Mouse (Mus musculus) heart, adult 9 months (tissue): ENCODE data around the gene Trarg1.
A peak's percentile ranks its signal among the peaks of the same experiment; 100 is the strongest.
"Not testable (repeated sequence)": the region's sequence is repeated elsewhere in the genome, so short reads cannot be mapped to it uniquely, and the experiment has no call there.

Experiments
- DNase-seq, 2 experiments: peaks; one replicate each; pipeline ENCODE4 v3.0.0; 2022; ENCODE audit warnings: low spot score in 2 of 2

Gene Trarg1

DNA sequence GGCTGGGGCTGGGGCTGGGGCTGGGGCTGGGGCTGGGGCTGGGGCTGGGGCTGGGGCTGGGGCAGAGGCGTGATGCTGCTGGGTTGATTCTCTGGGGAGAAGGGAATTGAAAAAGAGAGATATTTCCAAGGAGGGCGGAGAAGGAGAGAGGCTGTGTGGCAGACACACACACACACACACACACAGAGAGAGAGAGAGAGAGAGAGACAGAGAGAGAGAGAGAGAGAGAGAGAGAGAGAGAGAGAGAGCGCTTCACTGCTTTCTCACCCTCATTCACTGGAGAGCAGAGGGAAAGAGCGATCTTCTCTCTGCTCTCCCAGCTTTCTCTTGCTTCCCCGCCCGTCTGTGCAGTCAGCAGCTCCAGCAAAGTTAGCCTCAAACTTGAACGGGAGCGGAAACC lies at the start of gene Trarg1:
Trarg1 (plus strand) TSS at position 301 of the 400 bp plus-strand sequence.
- DNase-seq, result not testable (repeated sequence)

DNA sequence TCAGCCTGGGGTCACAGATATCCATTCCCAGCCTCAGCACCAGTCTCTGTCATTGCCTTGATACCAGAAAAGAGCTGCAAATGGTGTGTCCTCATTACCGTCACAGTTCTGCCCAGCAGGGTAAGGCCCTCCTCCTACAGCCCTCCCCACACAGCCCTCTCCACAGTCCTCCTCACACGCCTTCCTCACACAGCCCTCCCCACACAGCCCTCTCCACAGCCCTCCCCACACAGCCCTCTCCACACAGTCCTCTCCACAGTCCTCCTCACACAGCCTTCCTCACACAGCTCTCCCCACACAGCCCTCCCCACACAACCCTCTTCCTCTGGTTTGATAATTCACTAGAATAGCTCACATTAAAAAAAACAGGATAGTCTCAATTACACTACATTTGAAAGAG lies 49.6 kb upstream of the Trarg1 start:
- DNase-seq, result no peak

DNA sequence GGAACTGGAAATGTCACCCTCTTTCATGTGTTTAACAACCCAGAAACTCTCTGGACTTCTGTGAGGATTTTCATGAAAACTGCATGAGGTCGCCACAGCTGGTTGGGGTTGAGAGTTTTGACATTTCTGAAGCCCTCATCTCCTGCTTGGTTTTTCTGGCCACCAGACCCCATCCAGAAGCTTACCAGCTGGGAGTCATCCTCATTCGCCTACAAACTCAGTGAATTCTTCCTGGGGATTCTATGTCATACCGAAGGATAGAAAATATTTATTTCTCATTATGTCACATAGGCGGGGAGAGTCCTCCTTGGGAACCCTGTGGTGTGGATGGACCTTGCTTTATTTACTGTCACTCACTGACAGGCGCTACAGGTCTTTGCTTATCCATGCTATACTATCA lies 49.1 kb upstream of the Trarg1 start:
- no peak for DNase-seq

DNA sequence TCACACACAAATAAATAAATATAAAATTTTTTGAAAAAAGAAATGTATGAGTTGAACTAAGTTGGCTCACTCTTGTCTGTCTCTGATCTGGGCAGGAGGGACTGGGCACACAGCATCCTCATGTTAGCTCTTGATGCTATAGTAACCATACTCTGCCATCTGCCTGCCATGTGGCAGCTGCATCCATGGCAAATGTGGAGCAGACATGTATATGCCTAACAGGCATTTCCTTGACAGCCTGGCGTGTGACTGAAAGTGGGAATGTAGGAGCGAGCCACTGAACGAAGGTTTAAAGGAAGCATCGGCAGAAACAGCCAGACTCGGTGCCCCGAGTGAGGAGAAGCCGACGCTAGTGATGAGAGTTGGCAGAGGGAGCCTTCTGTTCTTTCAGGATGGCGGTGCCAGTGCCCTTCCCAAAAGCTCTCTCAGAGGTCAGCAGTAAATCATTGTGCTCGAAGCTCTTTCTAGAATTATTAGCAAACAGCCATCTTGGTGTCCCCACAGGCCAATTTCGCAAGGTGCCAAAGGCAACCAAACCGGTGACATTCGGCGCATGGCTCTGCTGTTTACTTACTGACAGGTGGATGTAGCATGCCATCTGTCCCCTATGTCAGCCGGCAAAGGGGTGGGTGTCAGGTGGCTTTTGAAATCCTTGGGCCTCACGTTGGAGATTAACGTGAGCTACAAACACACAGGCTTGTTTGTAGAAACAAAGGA lies 40.2 kb upstream of the Trarg1 start:
- no peak for DNase-seq

DNA sequence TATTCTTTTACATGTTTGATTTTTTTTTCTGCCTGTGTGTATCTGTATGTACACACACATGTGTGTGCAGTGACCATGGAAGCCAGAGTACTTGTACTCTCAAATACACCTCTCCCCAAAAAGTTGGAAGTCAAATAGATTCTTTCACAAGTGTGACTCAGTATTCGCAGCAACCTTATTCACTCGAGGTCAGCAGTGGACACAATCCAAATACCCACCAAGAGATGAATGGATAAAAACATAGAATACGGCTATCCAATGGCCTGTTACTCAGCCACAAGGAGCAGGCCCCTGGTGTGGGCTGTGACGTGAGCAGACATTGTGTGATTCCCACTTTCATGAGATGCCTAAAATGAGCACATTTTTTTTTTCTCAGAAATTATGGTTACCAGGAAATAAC lies 39.4 kb upstream of the Trarg1 start:
- DNase-seq, result no peak

DNA sequence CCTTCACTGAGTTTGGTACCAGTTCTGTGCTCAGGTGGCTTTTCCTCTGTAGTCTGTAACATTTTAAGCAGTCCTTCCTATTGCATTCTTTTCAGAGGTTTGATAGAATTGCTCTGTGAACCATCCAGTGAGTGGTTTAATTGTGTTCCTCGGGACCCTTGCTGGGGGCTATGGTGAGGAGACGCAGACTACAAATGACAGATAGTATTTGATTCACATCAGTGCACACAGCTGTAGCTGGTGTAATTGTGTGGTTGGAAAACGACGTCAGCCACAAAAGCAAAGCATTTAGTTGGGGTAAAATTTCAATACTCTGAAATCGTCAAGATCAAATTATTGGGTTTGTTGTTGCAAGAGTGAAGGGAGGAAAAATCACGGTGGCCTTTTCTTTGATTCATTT lies 35.4 kb upstream of the Trarg1 start:
- DNase-seq, result no peak

DNA sequence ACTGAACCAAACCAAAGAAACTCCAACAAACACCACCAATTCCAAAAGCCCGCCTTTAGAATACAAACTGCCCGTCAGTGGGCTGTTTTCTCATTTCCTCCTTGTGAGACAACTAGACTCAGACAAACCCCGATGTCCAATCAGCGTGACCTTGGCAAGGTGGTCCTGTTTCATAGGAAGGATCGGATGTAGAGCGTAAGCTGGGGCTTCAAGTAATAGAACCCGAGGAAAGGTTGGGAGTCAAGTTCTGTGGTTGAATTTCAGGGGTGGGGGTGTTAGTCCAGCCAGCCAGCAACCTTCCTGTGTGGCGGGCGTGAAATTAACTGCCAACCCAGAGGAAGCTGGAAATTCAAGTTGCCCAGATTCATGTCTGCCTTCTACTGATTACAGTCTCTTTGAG lies 34.6 kb upstream of the Trarg1 start:
- no peak for DNase-seq

DNA sequence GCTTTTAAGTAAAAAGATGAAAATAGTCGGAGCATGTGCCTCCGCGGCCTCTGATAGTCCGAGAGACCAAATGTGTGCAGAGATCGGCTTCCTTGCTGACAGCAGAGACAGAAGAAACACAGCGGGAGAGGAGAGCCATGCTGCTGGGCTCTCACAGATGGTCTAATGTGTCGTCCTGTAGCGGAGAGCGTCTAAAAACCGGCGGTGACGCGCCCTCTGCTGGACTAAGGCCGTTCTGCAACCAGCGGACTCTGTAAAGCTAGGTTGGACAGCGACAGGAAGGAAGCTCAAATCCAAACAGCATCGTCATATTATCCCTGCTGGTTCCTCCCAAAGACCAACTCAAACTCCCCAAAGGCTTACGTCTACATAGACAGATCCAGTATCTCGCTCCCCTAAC lies 33.7 kb upstream of the Trarg1 start:
- peak; percentile 45 to 81 for DNase-seq

DNA sequence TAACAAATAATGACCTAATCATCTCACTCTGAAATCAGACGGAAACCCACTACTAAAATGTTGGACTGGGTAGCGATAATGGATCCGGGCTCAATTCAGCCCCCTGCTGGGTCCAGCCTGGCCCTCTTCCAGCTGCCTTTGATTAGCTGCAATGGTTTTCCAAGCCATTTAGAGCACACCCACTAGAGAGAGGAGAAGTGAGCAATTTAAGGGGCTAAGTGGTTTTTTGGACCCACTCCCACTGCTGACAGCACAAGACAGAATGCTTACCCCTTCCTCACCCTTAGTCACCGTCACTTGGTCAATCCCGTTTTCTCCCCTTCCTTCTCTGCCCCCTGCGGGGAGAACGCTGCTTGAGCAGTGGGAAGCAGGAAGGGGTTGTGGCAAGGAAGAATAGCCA lies 32.5 kb upstream of the Trarg1 start:
- DNase-seq, result no peak

DNA sequence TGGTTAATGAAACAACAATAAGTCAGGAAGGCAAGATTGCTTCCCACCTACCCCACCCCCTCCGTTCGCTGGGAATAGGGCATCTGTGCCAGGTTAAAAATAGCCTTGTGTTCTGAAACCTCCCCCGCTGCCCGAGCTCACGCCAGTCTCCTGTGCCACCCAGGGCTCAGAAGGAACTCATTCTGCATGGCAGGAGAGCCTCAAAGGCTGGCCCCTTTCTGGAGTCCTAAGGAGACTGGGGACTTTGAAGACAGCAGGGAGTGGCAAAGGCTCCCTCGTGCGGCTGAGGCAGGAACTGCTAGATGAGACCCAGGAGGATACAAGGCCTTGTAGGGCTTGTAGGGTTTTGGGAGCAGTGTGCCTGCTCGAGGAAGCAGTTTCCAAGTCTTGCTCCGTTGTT lies 32.1 kb upstream of the Trarg1 start:
- peak; percentile 24 to 27 for DNase-seq

DNA sequence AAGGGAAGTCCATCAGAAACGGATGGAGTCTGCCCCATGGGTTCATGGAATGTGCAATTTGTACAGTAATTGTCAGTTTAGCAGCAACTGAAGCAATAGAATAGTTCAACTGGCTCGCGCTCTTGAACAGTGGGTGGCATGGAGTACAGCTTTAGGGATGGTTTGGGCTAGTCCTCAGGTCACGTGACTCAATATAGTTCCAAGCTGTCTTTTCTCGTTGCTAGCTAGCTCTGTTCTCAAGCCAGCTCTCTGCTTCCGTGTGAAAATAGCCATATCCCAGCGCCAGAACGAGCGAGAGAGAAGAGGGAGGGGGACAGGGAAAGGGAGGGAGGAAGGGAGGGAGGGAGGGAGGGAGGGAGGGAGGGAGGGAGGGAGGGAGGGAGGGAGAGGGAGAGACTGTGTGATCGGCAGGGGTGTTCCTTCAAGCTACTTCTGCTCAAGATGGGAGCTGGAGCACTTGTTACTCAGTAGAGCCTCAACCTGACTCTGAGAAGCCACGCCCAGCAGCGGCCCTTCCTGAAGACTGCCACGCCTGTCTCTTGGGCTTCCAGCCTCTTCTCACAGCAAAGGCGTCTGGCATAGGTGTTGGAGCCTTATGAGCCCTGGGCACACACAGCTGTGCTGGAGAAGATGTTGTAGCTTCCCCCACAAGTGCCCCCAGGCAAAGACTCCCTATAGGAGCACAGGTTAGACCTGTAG lies 28.6 kb upstream of the Trarg1 start:
- DNase-seq, result no peak

DNA sequence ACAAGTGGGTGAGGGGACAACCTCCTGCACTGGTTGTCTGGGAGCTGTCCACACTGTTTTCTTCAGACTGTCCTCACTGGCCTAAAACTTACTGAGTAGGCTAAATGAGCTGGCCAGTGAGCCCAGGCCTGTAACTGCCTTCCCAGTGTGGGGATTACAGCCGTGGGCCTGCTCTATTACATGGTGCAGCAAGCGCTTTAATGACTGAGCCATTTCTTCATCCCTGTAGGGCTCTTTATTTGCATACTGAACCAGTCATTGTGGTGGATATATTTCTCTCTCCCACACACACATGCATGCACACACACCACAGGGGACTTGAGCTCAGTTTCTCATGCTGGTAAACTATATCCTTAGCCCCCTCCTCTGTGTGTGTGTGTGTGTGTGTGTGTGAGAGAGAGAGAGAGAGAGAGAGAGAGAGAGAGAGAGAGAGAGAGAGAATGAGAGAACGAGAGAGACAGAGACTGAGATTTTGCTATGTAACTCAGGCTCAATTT lies 26.7 kb upstream of the Trarg1 start:
- no peak for DNase-seq

DNA sequence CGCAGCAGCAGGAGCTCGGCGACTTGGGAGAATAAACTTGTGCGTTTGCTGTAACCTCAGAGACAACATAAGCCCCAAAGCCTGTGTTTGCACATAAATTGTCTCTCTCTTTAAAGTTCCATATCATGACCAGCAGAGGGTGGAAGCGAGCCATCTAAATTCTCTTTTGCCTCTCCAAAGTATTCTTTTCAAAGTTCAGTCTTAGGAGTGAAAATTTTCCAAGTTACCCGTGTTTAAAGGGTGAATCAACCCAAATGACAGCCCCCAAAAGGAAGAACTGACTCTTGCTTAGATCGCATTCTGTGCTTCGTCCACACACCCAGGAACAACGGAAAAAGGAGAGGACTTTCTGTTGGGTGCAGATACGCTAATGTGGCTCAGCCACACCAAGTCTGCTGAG lies 24.5 kb upstream of the Trarg1 start:
- DNase-seq, result peak in 1 of 2 experiments; percentile 9

DNA sequence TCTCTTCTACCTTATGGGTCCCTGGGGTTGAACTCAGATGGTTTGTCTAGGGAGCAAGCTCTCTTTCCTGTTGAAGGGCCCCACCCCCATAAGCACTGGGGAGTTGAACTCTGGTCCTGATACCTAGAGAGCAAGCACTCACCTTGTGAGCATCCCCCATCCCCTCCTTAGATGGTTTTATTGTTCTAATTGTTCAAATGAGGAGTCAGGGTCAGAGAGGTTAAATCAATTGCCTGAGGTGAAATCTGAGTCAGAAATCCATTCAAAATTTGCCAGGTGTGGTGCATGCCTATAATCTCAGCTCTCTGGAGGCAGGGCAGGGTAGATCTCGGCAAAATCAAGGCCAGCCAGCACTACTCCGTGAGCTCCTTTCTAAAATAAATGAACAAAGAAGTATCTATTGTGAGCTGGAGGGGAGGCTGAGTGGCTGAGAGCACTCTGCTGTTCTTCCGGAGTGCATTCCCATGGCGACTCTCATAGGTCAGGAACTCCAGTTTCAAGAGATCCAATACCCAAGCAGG lies 22.1 kb upstream of the Trarg1 start:
- no peak for DNase-seq

DNA sequence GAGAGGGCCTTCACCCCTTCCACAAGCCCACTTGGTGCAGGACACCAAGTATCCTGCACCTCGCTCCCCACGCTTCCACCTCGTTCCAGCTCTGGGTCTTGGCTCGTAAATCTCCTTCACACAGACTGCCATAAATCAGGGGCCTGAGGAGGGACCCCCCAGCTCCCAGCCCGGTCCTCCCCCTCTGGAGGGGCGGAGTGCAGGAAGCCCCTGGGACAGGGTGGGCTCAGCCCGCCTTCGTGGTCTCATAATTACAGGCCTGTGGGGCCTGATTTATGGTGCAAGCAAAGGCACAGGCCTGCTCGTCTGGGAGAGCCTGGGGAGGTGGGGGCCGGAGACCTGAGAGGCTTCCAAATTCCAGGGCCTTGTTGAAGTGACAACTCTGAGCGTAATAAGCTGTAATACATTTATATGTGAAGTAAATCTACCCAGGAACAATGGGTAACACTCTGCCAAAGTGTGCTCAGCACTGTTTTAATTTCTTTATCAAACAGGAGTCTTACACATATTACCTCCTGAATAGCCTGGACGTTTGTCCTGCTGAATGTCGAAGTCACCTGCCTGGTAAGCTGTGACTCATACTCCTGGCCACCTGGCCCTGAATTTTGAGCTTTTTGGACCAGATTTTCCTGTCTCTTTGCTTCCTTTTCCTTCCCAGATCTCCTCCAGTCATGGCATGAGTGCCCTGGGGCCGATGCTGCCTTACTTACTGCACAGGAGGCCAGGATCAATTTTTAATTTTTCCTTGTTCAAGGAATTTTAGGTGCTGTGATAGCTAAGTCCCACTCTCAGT lies 20.3 kb upstream of the Trarg1 start:
- no peak for DNase-seq

DNA sequence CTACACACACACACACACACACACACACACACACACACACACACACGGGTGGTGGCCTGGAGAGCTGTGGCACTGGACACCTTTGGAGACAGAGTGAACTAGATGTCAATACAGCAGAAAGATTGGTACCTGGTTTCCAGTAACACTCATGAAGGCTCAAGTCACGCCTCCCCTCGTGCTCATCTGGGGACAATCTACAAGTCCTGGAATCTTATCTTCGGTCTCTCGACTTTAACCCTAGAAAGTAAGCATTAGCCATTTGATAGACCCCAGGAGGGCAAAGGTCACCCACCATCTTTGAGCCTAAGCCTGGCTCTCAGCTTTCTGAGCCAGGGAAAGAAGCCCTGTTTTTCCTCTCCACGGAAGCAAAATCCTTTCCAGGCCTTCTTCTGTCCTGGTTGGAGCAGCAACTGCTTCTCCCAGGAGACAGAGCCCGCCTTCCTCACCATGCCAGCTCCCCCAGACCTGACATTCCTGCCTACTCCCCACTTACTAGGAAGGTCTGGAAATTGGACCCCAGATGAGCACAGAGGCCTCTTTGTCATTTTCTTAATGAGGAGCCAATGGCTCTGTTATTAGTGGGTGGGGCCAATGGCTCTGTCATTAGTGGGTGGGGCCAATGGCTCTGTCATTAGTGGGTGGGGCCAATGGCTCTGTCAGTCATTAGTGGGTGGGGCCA lies 17.7 kb upstream of the Trarg1 start:
- no peak for DNase-seq

DNA sequence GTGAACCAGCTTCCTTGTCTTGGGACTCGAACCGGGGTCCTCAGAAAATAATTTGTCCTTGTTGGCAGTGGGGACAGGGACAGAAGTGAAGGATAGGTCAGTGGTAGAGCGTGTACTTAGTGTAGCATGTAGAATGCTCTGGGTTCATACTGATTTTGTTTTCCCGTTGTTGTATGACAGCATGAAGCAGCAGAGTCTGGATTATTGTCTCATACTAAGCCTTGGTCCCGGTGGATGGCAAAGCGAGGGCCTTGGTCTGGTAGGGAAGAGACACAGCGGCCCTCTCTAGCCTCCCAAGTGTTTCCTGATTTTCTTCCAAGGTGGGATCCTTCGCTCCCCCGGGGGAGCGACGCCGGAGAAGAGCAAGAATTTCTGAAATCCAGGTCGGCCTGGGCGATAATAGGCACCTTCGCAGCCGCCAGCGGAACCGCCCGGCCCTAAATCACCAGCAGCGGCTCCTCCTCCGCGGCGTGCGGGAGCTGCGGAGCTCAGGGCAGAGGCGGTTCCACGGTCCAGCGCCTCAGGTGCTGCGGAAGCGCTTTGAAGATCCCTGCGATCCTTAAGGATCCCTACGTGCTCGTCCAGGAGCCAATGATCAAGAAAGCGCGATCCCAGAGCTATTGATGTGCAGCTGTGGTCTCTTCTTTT lies 13.5 kb upstream of the Trarg1 start:
- DNase-seq, result no peak

DNA sequence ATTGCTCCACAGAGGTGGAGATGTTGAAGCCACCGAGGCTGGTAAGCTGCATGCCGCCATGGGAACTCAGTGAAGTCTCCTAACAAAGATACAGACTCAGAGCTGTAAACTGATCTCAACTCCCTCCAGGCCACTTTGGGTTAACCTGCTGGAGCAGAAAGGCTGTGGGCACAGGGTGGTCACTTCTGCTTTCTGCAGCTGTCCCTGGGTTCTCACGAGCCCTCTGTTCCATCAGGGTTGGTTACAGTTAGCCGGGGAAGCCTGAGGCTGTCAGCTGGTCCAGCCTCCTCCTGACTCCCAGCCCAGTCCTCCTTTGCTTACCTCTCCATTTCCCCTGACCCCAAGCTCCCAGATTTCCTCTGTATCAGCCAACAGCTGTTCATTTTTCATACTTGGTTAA lies 11.8 kb upstream of the Trarg1 start:
- DNase-seq, result no peak

DNA sequence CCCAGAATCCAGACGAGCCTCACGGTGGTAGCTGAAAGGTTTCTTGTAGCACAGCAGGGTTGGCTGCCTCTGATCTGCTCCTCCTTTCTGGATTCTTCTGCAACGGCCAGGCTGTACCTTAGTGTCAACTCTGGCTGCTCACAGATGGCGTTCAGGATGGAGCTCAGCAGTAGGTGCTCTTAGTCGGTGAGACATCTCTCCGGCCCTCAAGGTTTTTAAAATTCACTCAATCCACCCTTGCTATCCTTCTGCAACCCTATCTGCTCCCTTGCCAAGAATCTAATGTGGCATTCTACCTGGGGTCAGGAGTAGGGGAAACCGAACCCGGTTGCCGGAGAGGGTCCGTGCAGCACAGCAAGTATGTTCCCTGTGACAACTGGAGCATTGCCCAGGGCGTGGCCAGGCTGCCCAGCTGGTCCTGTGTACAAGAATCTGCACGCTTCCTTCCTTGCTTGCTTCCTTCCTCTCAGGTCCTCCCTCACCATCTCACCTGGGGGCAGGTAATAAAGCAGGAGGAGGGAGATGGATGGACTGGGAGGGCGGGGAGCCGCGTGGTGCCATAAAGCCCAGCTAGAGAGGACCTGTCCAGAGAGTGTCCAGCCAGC lies 7.6 kb upstream of the Trarg1 start, which contains the start of gene Bhlha9:
Bhlha9 (plus strand) TSS at position 600 of the 605 bp plus-strand sequence.
- no peak for DNase-seq

DNA sequence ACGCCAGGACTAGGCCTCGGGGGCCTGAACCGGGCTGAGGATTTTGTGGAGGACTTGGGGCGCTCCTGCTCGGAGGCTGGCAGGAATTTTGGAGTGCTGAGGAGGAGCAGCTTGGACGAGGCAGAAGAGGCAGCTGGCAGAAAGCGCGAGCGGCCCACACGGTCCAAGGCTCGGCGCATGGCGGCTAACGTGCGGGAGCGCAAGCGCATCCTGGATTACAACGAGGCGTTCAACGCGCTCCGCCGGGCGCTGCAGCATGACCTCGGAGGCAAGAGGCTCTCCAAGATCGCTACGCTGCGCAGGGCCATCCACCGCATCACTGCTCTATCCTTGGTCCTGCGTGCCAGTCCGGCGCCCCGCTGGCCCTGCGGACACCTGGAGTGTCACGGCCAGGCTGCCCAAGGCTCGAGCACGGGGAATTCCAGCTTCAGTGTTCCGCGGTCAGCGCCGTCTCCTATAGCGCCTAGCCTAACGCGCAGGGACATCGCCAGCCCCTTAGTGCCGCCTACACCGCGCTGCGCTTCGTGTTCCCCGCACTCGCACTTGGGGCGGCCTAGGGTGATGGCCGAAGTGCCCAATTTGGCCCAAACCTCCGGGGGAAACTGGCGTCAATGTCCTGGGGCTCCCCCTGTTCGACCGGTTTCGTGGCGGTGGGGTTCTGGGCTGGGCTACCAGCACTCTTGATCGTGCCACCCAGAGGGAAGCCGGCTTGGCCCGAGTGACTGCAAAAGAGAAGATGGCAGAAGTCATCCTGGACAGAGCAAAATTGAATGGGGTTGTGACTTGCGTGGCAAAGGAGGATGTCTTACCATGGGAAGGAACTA lies 6.8 kb upstream of the Trarg1 start:
- DNase-seq, result no peak
